Mouse (Mus musculus) B cell, adult 62 days (primary cell): ENCODE measurements around the gene Olfr722. TPM values are rescaled to one million over a fixed set of nuclear protein-coding genes. Genes with fewer than 3 reads are reported as not detected.

ENCODE experiments used
- total RNA-seq: library from RNA; stranded (reverse); gene quantifications from 4 replicates; pipeline ENCODE4 v1.2.4, GENCODE M21; 2023

Olfr722 gene
- not detected in 4 replicates for total RNA-seq

DNA sequence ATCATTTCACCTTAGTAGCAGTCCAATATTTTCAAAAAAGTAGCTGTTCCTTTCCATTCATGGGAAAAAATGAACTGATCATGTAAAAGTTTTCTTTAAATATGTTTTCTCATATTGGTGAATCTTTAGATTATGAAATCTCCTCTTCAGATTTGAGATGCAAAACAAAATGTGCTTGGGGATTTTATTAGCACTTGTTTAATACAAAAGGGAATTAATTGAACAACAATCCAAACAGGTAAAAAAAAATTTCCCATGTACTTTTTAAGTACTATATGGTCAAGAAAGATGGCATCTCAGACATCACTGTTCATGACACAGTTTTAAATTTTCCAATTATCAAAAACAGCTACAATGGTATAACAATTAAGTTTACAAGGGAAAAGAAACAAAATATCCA is at the start of gene Olfr722:
TSS of gene Olfr722 (minus strand) at position 101 of the 400 bp plus-strand sequence.

DNA sequence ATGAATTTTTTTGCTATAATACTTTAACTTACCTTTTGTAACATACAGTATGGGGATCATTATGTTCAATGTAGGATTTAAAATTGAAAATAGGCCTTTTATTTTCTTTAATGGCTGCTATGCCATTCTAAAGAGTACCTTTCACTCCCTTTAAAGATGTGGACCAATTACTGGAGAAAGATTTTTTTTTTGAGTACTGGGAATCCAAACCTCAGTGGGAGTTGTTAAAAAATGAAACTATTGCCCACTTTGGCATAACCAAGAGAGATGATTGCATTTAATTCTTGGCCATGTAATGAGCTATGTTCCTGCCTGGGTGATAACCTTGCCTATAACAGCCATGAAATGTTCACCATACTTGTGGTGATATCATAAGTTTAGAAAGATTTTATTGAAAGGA is 29.9 kb upstream of the Olfr722 start, which contains the start of gene Olfr723:
TSS of gene Olfr723 (minus strand) at position 101 of the 400 bp plus-strand sequence.

Other genes starting within 250 kb of the Olfr722 start
- not detected in 4 replicates for gene Armh4, start 118.6 kb downstream of the Olfr722 start, total RNA-seq
- not detected in 4 replicates for gene Olfr723, start 29.8 kb upstream of the Olfr722 start, total RNA-seq
- not detected in 4 replicates for gene Olfr724, start 61.3 kb upstream of the Olfr722 start, total RNA-seq
- not detected in 4 replicates for gene Olfr725, start 138.4 kb upstream of the Olfr722 start, total RNA-seq
- not detected in 4 replicates for gene Olfr726, start 189.0 kb upstream of the Olfr722 start, total RNA-seq
- not detected in 4 replicates for gene Olfr727, start 221.2 kb upstream of the Olfr722 start, total RNA-seq
- gene Olfr728, start 240.7 kb upstream of the Olfr722 start, total RNA-seq = not detected in 4 replicates